Mouse (Mus musculus) right cerebral cortex, postnatal 25 days (tissue): ENCODE data around the gene Rdh16f1.

Source experiments
- DNase-seq: peaks from one replicate; pipeline ENCODE4 v3.0.0; 2022

Rdh16f1 gene

GRCm38 (mm10) chr10:127759181-127760110 is at the start of gene Rdh16f1, which contains the start of gene Rdh1:
Gene Rdh16f1 (plus strand): TSS chr10:127759787.
Gene Rdh1 (plus strand): TSS chr10:127759721.
- no peak for DNase-seq

- no peak for DNase-seq
Measured at GRCm38 (mm10) chr10:127710331-127710730, 49.3 kb upstream of the Rdh16f1 start.

DNA sequence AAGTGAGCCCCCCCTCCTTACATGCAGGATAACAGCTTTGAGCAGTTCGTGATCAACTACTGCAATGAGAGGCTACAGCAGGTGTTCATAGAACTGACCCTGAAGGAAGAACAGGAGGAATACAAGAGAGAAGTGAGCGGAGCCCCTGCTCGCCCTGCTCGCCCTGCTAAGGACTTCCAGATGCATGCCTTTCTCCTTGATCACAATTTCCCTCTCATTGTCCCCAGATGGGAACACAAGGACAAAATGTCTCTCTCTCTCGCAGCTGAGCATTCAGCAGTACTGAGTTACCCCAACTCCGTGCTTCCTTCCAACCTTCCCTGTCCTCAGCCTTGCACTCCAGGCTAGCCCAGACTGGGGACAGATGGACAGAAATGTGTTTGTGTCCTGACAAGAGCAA is 46.9 kb upstream of the Rdh16f1 start:
- no peak for DNase-seq

- no peak for DNase-seq
Measured at GRCm38 (mm10) chr10:127721671-127722418, 37.7 kb upstream of the Rdh16f1 start.

- no peak for DNase-seq
Measured at GRCm38 (mm10) chr10:127724178-127724577, 35.4 kb upstream of the Rdh16f1 start, which contains the start of gene Tac2. Gene Tac2 (plus strand): TSS chr10:127724478.

DNA sequence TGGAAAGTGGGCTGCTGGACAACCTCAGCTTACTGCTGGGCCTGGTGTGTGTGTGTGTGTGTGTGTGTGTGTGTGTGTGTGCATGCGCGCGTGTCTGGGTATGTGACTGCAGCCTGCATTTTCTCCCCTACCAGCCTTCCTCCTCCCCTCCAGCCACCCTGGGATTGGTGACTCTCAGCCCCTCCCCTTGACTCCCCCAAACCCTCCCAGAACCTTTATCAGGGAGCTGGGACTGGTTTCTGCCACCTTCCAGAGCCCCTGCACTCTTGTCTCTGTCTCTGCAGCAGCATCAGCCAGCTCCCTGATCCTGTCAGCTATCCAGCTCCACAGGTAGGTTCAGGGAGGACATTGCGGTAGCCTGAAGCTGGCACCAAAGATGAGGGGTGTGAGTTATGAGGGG is 34.5 kb upstream of the Rdh16f1 start:
- no peak for DNase-seq

DNA sequence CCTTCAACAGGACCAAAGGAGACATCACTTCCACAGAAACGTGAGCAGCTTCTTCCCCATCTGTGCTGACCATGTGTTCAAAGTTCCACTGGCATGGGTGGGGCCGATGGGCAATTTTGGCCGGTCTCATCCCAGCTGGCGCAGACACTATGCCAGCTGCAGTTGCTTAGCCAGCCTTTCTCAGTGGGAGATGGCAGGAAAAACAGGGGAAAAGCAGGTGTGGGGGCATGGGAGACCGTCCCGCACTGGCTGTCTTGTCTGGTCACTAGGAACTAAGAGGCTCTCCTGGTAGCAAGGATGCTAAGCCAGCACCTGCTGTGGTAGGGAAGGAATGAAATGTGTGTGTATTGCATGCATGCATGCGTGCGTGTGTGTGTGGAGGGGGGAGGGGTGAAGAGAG is 31.1 kb upstream of the Rdh16f1 start:
- DNase-seq = no peak

- DNase-seq = no peak
Measured at GRCm38 (mm10) chr10:127730285-127730932, 29.2 kb upstream of the Rdh16f1 start.

DNA sequence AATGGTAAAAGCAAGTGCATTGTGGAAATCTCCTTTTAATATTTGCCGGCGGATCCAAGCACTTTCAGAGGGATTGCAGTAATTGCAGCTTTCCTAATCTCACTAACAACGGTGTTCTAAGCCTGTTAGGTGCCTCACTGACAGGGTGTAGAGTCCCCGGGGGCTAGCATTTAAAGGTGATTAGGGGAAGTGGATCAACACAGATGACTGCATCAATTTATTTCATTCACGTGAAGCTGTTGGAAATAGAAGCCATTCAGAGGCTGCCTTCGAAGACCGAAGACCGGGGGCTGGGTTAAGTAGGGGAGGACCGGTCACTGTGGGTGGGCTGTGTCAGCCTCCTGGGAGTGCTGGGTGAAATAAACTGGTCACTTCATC is 28.7 kb upstream of the Rdh16f1 start:
- no peak for DNase-seq

GRCm38 (mm10) chr10:127731397-127731796 is 28.2 kb upstream of the Rdh16f1 start:
- no peak for DNase-seq

GRCm38 (mm10) chr10:127734434-127734833 is 25.2 kb upstream of the Rdh16f1 start:
- no peak for DNase-seq

DNA sequence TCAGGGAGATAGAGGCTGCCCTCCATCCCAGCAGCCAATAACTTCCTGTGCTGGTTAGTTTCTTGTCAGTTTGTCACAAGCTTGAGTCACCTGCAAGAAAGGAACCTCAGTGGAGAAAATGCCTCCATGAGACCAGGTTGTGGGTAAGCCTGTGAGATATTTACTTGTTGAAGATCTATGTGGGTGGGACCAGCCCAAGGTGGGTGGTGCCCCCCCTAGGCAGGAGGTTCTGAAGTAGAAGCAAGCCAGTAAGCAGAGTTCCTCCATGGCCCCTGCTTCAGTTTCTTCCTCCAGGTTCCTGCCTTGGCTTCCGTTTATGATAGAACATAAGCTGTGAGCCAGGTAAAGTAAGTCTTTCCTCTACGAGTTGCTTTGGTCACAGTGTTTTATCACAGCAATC is 23.3 kb upstream of the Rdh16f1 start:
- no peak for DNase-seq

GRCm38 (mm10) chr10:127736916-127737315 is 22.7 kb upstream of the Rdh16f1 start:
- no peak for DNase-seq

DNA sequence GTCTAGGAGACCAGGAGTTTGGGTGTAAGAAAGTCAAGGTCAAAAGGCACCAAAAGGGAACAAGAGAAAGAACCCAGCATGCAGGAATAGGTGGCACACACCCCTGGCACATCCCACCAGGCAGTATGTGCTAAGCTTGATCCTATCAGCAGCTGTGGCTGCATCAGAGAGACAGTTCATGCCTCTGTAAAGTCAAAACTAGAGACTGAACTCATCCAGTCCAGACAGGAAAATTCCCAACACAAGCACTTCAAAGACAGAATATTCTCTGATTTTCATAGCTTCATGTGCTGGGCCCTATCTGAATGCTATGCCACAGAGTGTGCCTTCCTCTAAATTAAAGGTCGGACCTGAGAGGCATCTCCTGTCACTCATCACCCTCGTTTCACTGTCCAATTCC is 22.0 kb upstream of the Rdh16f1 start:
- no peak for DNase-seq

DNA sequence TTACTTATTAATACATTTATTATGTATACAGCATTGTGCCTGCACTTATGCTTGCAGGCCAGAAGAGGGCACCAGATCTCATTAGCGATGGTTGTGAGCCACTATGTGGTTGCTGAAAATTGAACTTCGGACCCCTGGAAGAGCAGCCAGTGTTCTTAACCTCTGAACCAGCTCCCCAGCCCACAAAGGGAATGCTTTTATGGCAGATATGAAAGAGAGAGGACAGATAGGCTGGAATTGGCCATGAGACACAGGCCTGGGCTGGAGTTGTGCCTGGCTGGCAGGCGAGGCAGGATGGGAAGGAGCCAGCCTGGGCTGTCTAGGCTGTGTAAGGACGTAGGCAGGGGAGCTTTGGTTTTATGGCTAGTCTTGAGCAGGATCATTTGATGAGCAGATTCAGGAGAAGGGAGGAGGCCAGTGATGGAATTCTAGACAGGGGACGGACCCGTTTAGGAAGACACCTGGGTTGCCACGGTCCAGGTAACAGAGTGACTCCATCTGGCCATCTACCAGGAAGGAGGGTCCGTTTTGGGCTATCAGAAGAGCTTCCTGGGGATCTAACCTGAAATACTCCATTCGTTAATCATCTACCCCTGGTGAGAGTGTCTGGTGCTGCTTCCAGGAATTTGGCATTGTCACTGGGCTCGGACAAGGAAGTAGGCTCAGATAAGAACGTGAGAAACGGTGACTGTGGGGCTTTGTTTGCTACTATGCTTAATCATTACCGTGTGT is 21.3 kb upstream of the Rdh16f1 start:
- no peak for DNase-seq

DNA sequence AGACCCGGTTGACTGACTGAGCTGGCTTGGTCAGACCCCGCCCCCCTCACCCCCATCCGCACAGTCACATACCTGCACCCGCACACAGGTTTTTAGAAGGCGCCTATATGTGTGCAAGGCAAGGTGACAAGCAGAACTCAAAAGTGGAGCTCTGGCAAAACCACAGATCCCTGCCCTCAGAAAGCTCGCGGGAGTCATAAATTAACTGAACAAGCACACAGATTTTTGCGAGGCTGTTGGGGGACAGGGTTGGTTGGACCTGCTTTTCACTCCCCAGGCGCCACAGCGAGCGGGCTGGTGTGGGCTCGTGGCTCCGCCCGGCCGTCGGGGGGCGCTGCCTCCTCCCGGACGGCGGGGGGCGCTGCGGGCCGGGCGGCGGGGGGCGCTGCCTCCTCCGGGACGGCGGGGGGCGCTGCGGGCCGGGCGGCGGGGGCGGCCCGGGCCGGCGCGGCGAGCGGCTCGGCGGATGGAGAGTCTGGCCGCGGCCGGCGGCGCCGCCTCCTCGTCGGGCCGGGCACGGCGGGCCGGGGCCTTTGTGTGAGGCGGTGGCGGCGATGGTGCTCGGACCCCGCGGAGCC is 20.4 kb upstream of the Rdh16f1 start, which contains the start of gene Zbtb39:
Gene Zbtb39 (plus strand): TSS at position 456 of the 578 bp plus-strand sequence.
- DNase-seq = peak; percentile 79

DNA sequence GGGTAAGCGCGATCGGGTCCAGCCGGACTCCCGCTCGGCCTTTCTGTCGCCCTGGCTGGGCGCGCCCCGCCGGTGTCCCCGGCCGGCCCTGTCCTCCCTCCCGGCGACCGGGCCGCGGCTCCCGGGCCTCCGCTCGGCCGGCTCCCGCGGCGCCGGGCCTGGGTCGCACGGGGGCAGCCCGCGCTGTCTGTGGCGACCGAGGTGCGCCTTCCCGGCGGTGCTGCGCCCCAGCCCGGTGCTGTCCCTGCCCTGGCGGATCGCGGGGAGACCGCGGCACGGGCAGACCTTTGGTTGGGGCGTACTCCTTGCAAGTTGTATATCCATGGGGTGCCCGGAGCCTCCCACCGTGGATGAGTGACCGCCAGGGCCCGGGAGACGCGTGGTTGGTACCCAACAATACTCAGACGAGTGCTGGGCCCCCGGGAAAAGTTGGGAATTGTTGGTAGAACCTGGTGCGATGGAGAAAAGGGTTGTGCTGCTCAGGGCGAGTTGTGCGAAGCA is 19.9 kb upstream of the Rdh16f1 start:
- DNase-seq = no peak

- DNase-seq = no peak
Measured at GRCm38 (mm10) chr10:127744661-127745060, 14.9 kb upstream of the Rdh16f1 start.

GRCm38 (mm10) chr10:127745886-127746285 is 13.7 kb upstream of the Rdh16f1 start:
- no peak for DNase-seq

GRCm38 (mm10) chr10:127747254-127747653 is 12.3 kb upstream of the Rdh16f1 start:
- DNase-seq = no peak

GRCm38 (mm10) chr10:127748847-127749612 is 10.6 kb upstream of the Rdh16f1 start:
- DNase-seq = no peak
